Mouse (Mus musculus) erythroblast, embryonic 14.5 days (primary cell): ENCODE data around the gene Tmem255a.

Experiments used
- GATA1 ChIP-seq: IDR thresholded peaks from 2 replicates; pipeline ENCODE4 v1.6.1; 2012; ENCODE audit warnings: low read length, inconsistent platforms, mixed read lengths
- TAL1 ChIP-seq: IDR thresholded peaks from 3 replicates; pipeline ENCODE4 v1.6.1; 2012; ENCODE audit warnings: low read length, inconsistent platforms, mixed read lengths

GRCm38 (mm10) chrX:38237731-38238130, 14.5 kb downstream of the Tmem255a start:
- no peak for TF ChIP-seq GATA1
- TF ChIP-seq TAL1 = no peak
